Mouse (Mus musculus): ENCODE measurements around the gene Adgrl2. TPM values are rescaled to one million over a fixed set of nuclear protein-coding genes. Genes with fewer than 3 reads are reported as not detected.

Gene Adgrl2
- polyA plus RNA-seq, 1 experiment from 2014 or later: 124 TPM

- H3K27me3 ChIP-seq (ENCODE audit: control insufficient read depth, insufficient read depth, low read length): no peaks in the 10 kb centered on the region
- no peaks in the 10 kb centered on the region for H3K4me1 ChIP-seq (ENCODE audit: control insufficient read depth, insufficient read depth, low read length)
- H3K9ac ChIP-seq (ENCODE audit: low read length): no peak overlapping the region
- no peak for DNase-seq (ENCODE audit: low spot score, missing footprints)
- H3K4me3 ChIP-seq (ENCODE audit: low read depth, low read length): no peak overlapping the region
- no peaks in the 10 kb centered on the region for H3K9me3 ChIP-seq (ENCODE audit: control insufficient read depth, low read length)
- WGBS: 91% methylated on average over 6 of the region's 6 CpGs
- H3K36me3 ChIP-seq (ENCODE audit: control insufficient read depth, insufficient read depth, low read length): peaks cover 29% of the 10 kb centered on the region
- H3K27ac ChIP-seq (ENCODE audit: low read depth, low read length): no peak overlapping the region
- no peak overlapping the region for H3K4me2 ChIP-seq
- no peak for ATAC-seq (ENCODE audit: low FRiP score)
Measured at GRCm38 (mm10) chr3:148818414-148819105, 171.8 kb downstream of the Adgrl2 start.

DNA sequence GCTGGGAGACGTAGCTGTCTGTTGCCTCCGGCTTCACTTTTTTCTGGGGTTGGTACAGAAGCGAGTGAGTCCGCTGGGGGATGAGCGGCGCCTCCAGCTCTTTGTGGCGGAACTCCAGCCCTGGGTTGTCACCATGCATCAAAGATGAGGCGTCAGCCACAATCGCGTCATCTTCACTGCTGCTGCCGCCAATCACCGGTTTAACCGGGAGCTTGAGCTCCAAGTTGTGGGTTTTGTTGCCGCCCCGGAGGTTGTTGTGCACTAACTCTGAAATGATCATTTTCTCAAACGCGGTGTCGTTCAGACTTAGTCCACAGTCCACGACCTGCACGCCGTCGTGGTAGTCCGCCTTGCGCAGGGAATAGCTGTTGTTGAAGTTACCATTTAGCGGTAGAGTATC, 172.9 kb downstream of the Adgrl2 start:
- Histone ChIP-seq H3K27ac (ENCODE audit: low read depth, low read length) (no peak overlapping the region), H3K9me3 (ENCODE audit: control insufficient read depth, low read length) (no peaks in the 10 kb centered on the region), H3K4me2 (no peak overlapping the region), H3K27me3 (ENCODE audit: control insufficient read depth, insufficient read depth, low read length) (no peaks in the 10 kb centered on the region), H3K36me3 (ENCODE audit: control insufficient read depth, insufficient read depth, low read length) (peaks cover 23% of the 10 kb centered on the region), H3K4me1 (ENCODE audit: control insufficient read depth, insufficient read depth, low read length) (no peaks in the 10 kb centered on the region), H3K4me3 (ENCODE audit: low read depth, low read length) (no peak overlapping the region), H3K9ac (ENCODE audit: low read length) (no peak overlapping the region)
- no peak for ATAC-seq (ENCODE audit: low FRiP score)
- no peak for DNase-seq (ENCODE audit: low spot score, missing footprints)
- WGBS: 98% methylated on average over 25 of the region's 25 CpGs

GRCm38 (mm10) chr3:148813121-148813520, 177.2 kb downstream of the Adgrl2 start:
- H3K4me3 ChIP-seq (ENCODE audit: low read depth, low read length): no peak overlapping the region
- H3K36me3 ChIP-seq (ENCODE audit: control insufficient read depth, insufficient read depth, low read length): peaks cover 12% of the 10 kb centered on the region
- H3K27me3 ChIP-seq (ENCODE audit: control insufficient read depth, insufficient read depth, low read length): no peaks in the 10 kb centered on the region
- WGBS: 87% methylated on average over 6 of the region's 6 CpGs
- no peak for DNase-seq (ENCODE audit: low spot score, missing footprints)
- no peaks in the 10 kb centered on the region for H3K4me1 ChIP-seq (ENCODE audit: control insufficient read depth, insufficient read depth, low read length)
- H3K9ac ChIP-seq (ENCODE audit: low read length): no peak overlapping the region
- H3K27ac ChIP-seq (ENCODE audit: low read depth, low read length): no peak overlapping the region
- no peak overlapping the region for H3K4me2 ChIP-seq
- no peaks in the 10 kb centered on the region for H3K9me3 ChIP-seq (ENCODE audit: control insufficient read depth, low read length)
- ATAC-seq (ENCODE audit: low FRiP score): no peak

DNA sequence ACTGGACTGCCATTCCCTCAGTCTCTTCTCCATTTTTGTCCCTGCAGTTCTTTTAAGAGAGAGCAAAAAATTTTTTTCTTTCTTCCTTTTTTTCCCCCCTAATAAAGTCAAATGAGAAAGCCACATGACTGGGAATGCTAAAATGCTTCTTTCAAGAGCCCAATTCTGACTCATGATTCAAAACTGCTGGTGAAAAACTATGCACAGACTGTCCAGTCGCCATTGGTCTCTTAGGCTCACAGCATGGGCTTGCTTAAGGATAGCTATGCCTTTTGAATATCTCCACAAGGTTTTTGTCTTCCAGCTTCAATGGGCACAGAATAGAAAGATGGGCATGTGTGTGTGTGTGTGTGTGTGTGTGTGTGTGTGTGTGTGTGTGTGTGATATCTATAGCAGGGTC, 178.3 kb downstream of the Adgrl2 start:
- 47% methylated on average over 1 of the region's 1 CpGs for WGBS
- no peaks in the 10 kb centered on the region for H3K4me1 ChIP-seq (ENCODE audit: control insufficient read depth, insufficient read depth, low read length)
- H3K27ac ChIP-seq (ENCODE audit: low read depth, low read length): no peak overlapping the region
- no peak for ATAC-seq (ENCODE audit: low FRiP score)
- H3K4me2 ChIP-seq: no peak overlapping the region
- no peak for DNase-seq (ENCODE audit: low spot score, missing footprints)
- H3K9me3 ChIP-seq (ENCODE audit: control insufficient read depth, low read length): no peaks in the 10 kb centered on the region
- H3K4me3 ChIP-seq (ENCODE audit: low read depth, low read length): no peak overlapping the region
- no peak overlapping the region for H3K9ac ChIP-seq (ENCODE audit: low read length)
- no peaks in the 10 kb centered on the region for H3K27me3 ChIP-seq (ENCODE audit: control insufficient read depth, insufficient read depth, low read length)
- peaks cover 3% of the 10 kb centered on the region for H3K36me3 ChIP-seq (ENCODE audit: control insufficient read depth, insufficient read depth, low read length)

GRCm38 (mm10) chr3:148806977-148807376, 183.4 kb downstream of the Adgrl2 start:
- 87% methylated on average over 9 of the region's 9 CpGs for WGBS
- no peaks in the 10 kb centered on the region for H3K9me3 ChIP-seq (ENCODE audit: control insufficient read depth, low read length)
- H3K27me3 ChIP-seq (ENCODE audit: control insufficient read depth, insufficient read depth, low read length): no peaks in the 10 kb centered on the region
- H3K4me2 ChIP-seq: no peak overlapping the region
- DNase-seq (ENCODE audit: low spot score, missing footprints) (no peak), ATAC-seq (ENCODE audit: low FRiP score) (no peak)
- H3K9ac ChIP-seq (ENCODE audit: low read length): no peak overlapping the region
- no peaks in the 10 kb centered on the region for H3K4me1 ChIP-seq (ENCODE audit: control insufficient read depth, insufficient read depth, low read length)
- no peak overlapping the region for H3K4me3 ChIP-seq (ENCODE audit: low read depth, low read length)
- H3K27ac ChIP-seq (ENCODE audit: low read depth, low read length): no peak overlapping the region
- H3K36me3 ChIP-seq (ENCODE audit: control insufficient read depth, insufficient read depth, low read length): no peaks in the 10 kb centered on the region

DNA sequence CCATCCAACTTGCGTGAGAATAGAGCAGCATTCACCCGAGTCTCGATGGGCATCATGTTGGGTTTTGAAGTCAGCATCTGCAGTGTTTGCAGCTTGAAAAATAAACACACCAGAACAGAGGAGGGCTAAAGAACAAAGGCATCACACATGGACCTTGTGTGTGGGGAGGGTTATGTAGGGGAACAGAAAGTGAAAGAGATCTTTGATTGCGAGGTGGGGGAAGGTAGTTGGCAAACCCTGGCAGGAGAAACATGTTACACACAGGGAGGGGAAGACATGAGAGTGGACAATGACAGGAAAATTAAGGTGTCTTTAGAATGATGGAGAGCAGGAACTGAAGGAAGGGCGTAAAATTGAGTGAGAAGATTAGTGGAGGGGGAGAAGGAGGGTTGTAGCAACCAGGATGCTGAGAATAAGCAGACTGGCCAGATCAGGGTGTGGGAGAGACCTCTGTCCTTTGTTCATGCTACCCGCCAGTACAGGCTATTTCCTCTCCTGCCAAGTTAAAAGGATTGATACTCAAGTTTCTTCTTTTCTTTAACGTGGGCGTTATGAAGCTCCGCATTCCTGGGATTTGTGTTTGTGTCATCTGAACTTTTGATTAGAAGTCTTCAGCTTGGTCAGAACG, 197.0 kb downstream of the Adgrl2 start:
- no peak for DNase-seq (ENCODE audit: low spot score, missing footprints)
- Histone ChIP-seq H3K9ac (ENCODE audit: low read length) (no peak overlapping the region), H3K36me3 (ENCODE audit: control insufficient read depth, insufficient read depth, low read length) (no peaks in the 10 kb centered on the region), H3K4me3 (ENCODE audit: low read depth, low read length) (no peak overlapping the region), H3K4me2 (no peak overlapping the region), H3K27me3 (ENCODE audit: control insufficient read depth, insufficient read depth, low read length) (no peaks in the 10 kb centered on the region), H3K9me3 (ENCODE audit: control insufficient read depth, low read length) (no peaks in the 10 kb centered on the region), H3K4me1 (ENCODE audit: control insufficient read depth, insufficient read depth, low read length) (no peaks in the 10 kb centered on the region), H3K27ac (ENCODE audit: low read depth, low read length) (no peak overlapping the region)
- WGBS: 71% methylated on average over 10 of the region's 10 CpGs
- no peak for ATAC-seq (ENCODE audit: low FRiP score)

DNA sequence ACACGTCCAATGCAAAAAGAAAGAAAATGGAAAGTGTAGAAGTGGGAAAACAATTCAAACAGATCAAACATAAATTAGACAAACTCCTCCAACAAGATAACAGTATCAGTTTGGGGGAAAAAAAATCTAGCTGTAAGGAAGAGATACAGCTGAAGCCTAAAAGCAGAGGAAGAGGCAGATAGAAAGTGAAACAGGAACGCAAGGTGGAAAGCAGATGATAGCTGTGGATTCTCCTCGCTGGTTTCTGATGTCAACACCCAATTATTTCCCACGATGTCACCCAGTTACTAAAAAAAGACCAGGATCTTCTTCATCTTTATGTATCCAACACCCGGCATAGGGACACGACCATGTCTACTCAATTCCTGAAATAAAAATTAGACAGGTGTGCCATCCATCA, 220.0 kb downstream of the Adgrl2 start:
- Histone ChIP-seq H3K9ac (ENCODE audit: low read length) (no peak overlapping the region), H3K4me1 (ENCODE audit: control insufficient read depth, insufficient read depth, low read length) (no peaks in the 10 kb centered on the region), H3K27ac (ENCODE audit: low read depth, low read length) (no peak overlapping the region), H3K27me3 (ENCODE audit: control insufficient read depth, insufficient read depth, low read length) (no peaks in the 10 kb centered on the region), H3K9me3 (ENCODE audit: control insufficient read depth, low read length) (no peaks in the 10 kb centered on the region), H3K4me2 (no peak overlapping the region), H3K36me3 (ENCODE audit: control insufficient read depth, insufficient read depth, low read length) (no peaks in the 10 kb centered on the region), H3K4me3 (ENCODE audit: low read depth, low read length) (no peak overlapping the region)
- ATAC-seq (ENCODE audit: low FRiP score): no peak
- DNase-seq (ENCODE audit: low spot score, missing footprints): no peak
- WGBS: 92% methylated on average over 6 of the region's 6 CpGs

All from midbrain, embryonic 11.5 days (tissue).